Mouse (Mus musculus) heart, postnatal 0 days (tissue): ENCODE measurements around the gene Irf2bpl.

Source experiments
- CTCF ChIP-seq: IDR thresholded peaks from 2 replicates; pipeline ENCODE4 v1.5.1; 2016; ENCODE audit warnings: antibody characterized with exemption, control low read depth, low read depth
- EP300 ChIP-seq: IDR thresholded peaks from 2 replicates; pipeline ENCODE4 v1.6.1; 2016; ENCODE audit warnings: antibody characterized with exemption, low read depth

DNA sequence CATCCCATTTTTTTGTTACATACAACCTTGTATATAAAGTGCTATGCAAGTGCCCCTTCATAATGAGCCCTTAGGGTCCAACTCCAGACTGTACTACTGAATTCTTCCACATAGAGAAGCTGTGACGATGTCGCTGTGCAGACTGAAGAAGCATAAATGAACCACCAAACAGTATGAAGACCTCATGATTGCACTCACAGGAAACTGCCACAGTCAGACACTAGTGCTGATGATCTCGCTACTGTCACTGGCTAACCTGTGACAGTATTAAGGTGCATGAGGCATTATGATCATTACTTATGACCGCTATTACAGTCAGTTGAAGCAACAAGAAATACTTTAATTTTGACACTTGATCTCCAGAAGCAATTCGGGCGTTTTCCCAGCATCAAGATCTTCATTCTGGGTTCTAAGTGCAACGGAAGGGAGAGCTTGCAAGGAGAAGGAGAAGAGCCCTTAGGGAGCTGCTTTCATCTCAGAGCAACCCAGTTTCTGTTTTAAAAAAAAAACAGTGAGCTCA lies 1.9 kb upstream of the Irf2bpl start:
- TF ChIP-seq CTCF (no peak), EP300 (no peak)
